Mouse (Mus musculus) MN1 (cell line): Measurements from ENCODE around the gene Inppl1.

Experiments used
- DNase-seq: peaks from one replicate; pipeline ENCODE4 v3.0.0-alpha.2; 2016; ENCODE audit warnings: low spot score

Inppl1 gene

DNA sequence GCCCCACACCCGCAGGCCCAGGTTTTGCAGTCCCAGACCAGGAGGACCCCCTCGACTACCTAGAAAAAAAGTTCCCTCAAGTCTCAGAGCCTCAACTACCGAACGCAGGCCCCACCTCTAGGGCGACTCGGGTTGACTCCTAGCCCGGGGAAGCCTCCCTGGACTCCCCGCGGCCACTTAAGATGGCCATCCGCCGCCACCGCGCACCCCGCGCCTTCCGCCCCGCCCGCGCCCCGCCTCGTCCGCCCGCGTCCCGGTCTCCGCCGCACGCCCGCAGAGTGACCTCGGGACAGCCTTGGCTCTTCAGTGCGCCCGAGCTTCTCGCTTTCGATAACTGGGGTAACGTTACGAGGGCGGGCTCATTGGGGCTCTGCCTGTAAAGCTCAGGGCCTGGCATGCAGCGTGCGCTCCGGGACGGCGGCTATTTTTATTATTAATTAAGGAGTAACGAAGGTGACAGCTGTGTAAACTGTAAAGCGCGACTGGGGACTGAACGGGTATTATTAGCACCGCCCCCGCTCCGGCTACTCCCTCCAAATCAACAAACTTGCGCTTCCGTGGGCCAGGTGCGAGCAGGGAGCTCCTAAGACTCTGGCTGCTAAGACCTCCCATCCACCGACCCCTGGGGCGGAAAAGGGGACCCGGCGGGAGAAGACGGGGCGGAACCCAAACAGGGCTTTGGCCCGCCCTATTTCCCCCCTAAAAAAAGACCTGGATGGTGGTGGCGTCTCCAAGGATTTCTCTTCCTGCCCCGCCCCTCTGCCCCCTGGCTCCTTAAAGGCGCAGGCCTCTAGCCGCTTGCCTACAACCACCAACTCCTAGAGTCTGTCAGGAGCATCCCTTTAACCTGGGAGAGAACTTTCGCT, at the start of gene Inppl1:
Gene Inppl1, minus strand, starts transcription at position 624 of the 866 bp plus-strand sequence.
- peak; percentile 83 for DNase-seq

DNA sequence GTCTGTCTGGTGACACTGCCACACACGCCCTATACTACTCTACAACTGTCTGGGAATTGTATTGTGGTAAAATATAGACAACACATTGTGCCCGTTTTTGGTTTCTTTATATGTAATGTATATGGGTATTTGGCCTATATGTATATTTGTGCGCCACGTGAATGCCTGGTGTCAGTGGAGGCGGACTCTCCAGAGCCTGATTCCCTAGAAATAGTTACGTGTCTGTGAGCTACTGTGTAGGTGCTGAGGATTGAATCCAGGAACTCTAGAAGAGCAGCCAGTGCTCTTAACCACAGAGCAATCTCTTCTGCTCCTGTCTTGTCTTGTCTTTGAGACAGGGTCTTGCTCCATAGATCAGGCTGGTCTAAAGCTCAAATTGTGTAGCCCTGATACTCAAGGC, 48.2 kb upstream of the Inppl1 start:
- no peak for DNase-seq

DNA sequence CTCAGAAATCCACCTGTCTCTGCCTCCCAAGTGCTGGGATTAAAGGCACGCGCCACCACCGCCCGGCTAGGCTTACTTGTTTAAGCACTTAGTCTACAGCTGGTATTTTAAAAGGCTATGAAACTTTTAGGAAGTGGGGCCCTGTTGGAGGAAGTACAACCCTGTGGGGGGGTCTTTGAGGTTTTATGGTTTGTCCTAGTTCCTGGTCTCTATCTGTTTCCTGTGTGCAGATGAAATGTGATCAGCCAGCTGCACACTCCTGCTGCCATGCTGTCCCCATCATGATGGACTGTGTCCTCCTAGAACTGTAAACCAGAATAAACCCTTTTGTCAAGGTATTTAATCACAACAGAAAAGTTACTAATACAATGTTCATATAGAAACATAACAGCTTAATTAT, 46.1 kb upstream of the Inppl1 start:
- no peak for DNase-seq

DNA sequence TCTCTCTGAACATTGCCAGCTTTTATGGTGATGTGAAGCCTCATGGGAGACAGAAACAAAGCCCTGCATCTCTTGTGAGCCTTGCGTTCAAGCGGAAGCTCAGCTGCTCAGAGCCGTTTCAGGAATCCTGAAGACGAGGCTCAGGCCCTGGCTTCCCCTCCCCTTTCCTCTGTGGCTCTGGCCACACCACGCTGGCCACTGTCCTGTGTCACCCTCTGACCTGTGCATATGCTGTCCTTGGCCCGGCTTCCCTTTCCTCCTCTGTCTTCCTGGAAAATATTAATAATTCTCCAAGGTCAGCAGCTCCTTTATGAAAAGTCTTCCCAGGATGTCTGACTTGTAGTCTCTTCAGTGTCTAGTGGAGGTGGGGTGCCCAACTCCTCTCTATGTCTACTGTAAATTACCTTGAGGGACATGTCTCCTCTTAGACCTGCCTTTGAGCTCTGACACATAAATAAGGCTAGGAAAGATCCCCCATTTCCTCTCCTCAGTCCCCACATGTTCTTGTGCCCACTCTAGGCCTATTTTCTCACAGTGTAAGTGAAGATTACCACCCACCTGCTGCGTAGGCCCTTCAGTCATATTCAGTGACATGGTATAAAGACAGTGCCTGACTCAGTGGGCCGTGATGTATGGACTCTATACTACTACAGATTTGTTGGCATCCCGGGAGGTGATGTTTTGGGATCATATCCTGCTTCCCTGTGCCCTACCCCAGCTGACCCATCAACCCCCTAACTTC, 44.6 kb upstream of the Inppl1 start:
- DNase-seq: no peak

DNA sequence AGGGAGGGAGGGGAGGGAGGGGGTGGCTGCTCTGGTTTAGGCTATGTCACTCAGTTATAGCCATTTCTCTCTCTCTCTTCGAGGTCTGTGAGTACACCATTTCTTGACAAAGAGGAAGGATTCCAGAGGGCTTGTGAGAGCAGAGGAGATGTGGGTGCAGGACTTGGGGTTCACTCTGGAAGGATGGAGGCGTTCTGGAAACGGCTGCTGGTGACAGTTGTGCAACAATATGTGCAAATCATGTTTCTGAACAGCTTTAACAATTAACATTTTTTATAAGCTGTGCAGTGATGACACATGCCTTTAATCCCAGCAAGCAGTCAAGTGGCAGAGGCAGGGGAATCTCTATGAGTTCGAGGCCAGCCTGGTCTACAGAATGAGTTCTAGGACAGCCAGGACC, 42.8 kb upstream of the Inppl1 start:
- DNase-seq: no peak

DNA sequence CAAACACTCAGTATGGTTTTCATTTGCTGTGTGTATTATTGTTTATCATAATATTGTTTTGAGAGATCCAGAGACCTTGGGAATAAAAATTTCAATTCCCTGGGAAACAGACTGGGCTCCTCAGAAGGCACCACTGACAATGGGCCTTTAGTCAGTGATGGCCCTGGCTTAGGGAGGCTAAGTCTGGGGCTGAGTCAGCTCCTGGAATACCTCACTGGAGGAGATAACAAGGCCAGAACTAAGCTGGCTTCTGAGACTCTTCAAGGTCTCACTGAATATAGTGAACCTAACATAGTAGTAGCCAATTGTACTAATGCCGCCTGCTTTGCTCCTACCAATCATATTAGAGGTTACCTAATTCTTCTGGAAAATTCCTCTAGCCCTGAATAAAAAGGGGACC, 37.9 kb upstream of the Inppl1 start:
- DNase-seq: no peak

DNA sequence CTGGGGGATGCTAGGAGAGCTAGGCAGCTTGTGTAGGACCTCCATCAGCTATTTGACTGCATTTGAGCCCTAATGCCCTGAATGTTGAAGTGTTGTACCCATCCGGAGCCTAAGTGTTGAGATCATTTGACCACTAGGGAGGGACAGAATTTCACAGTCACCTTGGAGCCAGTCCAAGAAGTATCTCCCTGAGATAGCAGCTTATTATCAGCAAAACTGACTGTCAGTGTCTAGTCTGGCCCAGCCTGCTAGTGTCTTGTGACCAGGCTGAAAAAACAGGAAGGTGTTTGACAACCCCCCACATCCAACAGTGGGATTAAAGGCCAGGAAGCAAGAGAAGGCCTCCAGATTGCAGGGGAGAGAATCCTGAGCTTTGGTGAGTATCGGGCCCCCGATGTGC, 33.3 kb upstream of the Inppl1 start:
- DNase-seq: no peak

DNA sequence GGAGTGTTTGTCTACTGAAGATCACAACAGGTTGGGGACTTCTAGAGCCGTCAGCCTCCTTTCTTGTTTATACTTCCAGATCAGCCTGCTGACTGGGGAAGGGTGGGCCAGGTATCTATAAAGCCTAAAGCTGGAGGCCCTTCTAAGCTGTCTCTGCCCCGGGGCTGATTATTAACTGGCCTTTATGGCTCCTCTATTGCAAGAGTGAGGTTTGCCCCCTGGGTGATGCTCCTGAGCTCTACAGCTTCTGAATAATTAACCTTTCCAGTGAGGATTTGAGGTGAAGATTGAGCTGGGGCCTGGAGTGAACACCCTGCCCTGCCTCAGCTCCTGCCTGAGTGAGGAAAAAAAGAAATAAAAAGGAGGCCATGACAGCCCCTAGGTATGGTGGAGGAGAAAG, 32.6 kb upstream of the Inppl1 start, which contains the start of gene Folr1:
Gene Folr1, minus strand, starts transcription at position 160 of the 400 bp plus-strand sequence.
- DNase-seq: no peak

DNA sequence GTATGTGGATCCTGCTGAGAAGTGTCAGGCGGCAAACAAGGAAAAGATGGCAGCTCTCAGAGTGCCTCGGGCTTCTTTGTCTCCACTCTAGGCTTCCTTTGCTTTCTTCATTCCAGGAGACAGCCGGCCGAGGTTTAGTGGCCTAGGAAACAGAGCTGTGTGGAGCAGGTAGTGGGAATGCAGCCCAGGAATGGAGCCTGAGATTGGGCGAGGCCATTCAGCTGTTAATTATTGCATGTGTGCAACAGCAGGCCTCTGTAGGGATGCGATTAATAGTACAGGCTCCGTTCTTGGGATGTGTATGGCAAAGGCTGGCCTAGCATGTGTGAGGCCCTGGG, 31.1 kb upstream of the Inppl1 start:
- peak; percentile 21 for DNase-seq

DNA sequence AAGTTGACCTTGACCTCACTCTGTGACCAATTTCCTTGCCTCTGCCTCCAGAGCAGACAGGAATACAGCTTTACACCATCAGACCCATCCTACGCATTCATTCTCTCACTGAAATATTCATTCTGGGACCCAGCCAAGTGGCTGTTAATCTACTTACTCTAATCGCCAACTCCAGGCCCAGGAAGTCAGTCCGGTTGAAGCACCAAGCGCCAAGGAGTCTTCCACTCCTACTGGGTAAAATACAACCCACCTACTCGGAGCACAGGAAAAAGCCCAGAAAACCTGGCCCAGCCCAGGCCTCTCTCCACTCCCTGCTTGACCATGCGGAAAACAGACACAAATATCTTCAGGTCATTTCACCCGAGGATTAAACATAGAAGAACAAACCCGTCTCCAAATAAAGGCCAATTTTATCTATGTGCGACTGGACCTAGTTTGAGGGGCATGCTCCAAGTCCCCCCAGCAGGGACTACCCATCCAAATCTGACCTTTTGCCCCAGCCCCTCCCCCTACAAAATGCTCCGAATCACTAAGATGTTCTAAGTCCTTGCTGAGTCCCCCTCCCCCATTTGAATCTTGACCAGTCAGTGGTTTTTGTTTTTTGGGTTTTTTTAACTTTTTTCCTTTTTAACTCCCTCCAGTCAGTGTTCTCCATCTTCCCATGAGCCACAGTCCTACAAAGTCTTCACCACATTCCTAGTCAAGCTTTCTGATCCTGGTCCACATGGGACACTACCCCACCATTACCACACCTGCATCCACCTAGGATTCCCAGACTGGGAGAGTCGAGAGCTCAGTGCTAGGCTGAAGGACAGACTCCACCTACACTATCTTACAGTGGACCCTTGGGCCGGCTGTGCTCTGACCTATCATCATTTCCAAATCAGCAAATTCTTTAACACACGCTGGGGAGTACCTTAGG, 30.5 kb upstream of the Inppl1 start:
- peak; percentile 77 for DNase-seq

DNA sequence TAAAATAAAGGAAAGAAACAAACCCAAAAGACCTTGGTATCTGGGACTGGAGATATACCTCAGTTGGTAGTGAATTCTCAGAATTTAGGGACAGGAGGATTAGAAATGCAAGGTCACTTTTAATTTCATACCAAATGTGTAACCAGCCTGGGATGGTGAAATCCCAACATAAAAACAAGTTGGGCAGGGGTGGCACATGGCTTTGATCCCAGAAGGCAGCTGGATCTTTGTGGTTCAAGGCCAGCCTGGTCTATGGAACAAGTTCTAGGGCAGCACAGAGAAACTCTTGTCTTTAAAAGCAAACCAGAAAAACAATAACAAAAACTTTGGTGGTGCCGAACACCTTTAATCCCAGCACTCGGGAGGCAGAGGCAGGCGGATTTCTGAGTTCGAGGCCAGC, 29.5 kb upstream of the Inppl1 start:
- DNase-seq: no peak

DNA sequence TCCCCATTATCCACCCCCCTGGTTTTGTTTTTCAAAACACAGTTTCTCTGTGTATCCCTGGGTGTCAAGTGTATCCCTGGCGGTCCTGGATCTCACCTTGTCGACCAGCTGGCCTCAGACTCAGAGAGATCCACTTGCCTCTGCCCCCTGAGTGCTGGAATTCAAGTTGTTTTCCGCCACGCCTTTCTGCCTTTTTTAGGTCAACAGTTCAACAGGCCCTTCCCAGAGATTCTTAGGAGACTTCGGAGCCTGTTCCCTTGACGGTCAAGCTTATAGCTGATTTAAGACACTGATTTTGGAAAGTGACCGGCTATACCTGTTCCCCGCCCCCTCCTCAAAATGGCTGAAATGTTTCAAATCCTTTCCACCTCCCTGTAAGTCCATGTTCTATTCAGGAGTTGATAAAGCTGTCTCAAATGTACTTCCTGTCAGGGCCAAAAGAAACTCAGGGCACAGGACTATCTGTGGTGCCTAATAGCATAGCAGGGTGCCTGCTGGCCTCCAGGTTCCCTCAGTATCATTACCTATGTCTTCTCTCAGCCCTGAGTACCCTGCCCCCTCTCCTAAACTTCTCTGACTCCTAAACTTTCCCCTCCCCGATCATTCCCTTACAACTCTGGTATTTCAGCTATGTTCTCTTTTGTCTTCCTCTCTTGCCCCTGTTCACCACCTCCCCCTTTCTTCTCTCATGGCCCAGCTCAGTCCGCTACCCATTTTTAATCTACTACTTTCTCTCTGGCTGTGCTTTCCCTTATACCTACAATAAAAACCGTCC, 28.6 kb upstream of the Inppl1 start:
- DNase-seq: no peak

DNA sequence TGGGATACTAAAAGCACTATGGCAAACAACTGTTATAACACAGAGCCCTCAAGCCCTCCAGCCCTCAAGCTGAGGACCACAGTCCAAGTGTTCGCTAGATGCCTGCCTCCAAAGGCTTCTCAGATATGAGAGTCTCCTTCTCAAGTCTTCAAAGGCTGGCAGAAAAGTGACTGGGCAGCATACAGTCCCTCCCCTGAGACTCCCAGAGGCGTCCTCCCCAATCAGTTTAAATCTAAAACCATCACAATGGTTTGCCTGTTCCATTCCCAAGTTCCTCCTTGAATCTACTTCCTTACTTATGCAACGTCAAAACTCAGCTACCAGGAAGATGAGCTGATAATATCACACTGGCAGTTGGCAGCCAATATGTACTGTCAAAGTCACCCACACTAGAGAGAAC, 25.4 kb upstream of the Inppl1 start, which contains the start of gene Anapc15:
Gene Anapc15, plus strand, starts transcription at position 301 of the 400 bp plus-strand sequence.
- no peak for DNase-seq

DNA sequence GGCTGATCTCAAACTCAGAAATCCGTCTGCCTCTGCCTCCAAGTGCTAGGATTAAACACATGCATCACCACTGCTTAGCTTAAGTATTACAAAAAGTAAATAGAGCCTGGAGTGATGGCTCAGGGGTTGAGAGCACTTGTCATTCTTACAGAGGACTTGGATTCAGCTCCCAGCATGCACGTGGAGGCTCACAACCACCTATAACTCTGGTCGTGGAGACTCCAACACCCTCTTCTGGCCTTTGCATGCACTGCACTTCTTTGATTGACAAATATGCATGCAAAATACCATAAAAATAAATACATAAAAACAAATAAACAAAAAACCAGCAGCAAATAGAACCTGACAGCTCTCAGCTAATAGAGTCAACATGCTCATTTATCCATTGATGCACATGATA, 24.3 kb upstream of the Inppl1 start:
- DNase-seq: no peak

DNA sequence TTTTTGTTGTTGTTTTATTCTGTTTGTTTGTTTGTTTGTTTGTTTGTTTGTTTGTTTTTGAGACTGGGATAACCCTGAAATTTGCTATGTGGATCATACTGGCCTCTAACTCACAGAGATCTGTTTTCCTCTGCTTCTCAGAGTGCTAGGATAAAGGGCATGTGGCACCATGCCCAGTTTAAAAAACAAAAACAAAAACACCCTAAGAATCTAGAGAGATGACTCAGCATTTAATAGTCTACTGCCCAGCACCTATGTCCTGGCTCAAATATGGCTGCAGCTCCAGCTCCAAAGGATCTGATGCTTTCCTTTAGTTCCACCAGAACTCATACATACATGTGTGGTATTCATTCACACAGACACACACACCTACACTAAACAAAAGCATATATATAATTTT, 22.9 kb upstream of the Inppl1 start:
- DNase-seq: peak; percentile 37

DNA sequence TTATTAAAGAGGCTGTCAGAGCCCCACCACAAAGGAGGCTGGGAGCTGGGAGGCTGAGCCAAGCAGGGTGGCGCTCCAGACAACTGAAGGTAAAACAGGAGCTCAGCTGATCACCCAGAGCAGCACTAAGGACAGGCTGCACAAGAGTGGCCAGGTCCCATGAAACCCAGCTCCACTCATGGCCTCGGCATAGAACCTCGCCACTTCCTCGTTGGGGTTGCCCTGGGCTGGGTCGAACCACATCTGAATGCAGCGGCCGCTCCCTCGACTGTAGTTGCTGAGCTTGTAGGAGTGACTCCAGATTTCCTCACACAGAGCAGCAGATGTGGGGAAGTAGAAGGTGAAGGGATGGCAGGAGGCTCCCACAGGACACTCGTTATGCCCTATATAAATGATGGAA, 20.3 kb upstream of the Inppl1 start:
- DNase-seq: no peak

DNA sequence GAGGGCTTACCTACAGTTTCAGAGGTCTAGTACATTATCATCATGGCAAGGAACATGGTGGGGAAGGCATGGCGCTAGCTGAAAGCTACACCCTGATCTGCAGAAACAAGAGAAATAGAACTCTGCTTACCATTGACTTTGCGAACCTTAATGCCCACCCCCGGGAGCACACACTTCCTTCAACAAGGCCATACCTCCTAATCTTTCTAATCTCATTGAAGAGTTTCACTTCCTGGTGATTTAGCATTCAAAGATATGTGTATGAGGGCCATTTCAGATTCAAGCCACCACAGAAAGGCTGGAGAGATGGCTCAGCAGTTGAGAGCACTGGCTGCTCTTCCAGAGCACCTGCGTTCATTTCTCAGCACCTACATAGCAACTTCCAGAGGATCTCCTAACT, 19.1 kb upstream of the Inppl1 start, which contains the start of gene Folr2:
Gene Folr2, minus strand, starts transcription at position 101 of the 400 bp plus-strand sequence.
- no peak for DNase-seq

DNA sequence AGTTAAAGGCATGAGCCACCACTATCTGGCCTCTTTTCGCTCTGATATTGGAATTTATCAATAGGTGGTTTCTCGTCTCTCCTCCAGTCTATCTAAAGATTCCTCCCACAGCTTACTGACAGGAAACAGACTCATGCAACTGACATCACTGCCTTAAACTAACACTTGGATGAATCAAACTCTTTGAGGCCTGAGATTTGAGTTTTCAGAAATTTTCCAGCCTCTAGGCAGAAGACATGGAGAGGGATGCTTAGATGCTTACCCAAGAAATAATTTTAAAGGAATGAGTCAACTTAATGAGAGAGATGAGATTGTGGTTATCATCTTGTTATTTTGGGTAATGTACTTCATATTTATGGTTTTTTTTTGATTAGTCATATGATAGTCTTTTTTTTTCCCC, 15.8 kb upstream of the Inppl1 start:
- no peak for DNase-seq

DNA sequence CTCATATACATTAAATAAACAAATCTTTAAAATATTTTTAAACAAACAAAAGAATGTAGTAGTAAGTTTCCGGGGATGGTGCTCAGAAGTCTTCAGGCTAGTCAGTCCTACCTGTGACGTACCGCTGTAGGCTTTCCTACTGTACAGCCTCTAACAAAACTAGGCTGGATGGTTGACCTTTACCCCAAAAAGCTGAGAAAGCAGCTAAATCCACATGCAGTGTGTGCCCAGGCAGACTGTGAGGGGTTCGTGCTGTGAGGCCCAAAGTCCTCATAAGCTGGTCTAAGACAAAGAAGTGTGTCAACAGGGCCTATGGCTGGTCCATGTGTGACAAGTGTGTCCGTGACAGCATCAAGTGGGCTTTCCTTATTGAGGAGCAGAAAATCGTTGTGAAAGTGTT, 14.8 kb upstream of the Inppl1 start:
- DNase-seq: no peak

DNA sequence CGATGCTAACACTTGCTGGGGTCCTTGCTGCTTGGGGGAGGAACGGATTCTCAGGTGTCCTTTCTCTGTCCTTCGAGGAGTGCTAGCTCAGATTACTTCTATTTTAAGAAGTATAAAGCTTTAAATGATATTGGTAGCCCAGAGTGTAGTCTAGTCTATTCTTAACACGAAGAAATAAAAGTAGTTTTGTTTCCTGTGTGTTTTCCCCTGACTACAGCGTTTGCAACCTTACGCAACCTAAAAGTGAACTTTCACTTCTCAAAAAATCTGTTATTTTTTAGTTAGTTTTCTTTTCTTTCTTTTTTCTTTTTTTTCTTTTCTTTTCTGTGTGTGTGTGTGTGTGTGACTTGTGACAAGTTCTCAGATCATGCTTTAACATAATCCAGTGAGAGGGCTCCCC, 13.7 kb upstream of the Inppl1 start:
- no peak for DNase-seq

DNA sequence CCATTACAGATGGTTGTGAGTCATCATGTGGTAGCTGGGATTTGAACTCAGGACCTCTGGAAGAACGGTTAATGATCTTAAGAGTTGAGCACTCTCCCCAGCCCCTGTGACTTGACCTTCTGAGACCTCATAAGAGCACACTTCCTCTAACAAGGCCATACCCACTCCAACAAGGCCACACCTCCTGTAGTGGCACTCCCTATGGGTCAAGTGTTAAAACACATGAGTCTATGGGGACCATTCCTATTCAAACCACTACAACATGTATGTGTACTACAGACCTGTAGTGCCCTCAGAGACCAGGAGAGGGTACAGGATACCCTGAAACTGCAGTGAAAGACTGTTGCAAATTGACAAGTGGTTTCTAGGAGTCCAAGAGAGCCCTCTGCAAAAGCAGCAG, 9.9 kb upstream of the Inppl1 start:
- DNase-seq: no peak
